Mouse (Mus musculus) right cerebral cortex, postnatal 36 days (tissue): ENCODE measurements around the gene Rorc.

Source experiments
- DNase-seq, 2 experiments: peaks; one replicate each; pipeline ENCODE4 v3.0.0; 2022; ENCODE audit warnings: low spot score in 2 of 2, mixed read lengths in 1 of 2

The Rorc gene

GRCm38 (mm10) chr3:94372641-94373040 is at the start of gene Rorc:
Gene Rorc, plus strand, starts transcription at chr3:94372794.
- DNase-seq = no peak

- no peak for DNase-seq
Observed at GRCm38 (mm10) chr3:94328681-94329080, 43.9 kb upstream of the Rorc start.

GRCm38 (mm10) chr3:94334442-94334841 is 38.2 kb upstream of the Rorc start:
- no peak for DNase-seq

GRCm38 (mm10) chr3:94338522-94338921 is 34.1 kb upstream of the Rorc start:
- no peak for DNase-seq

GRCm38 (mm10) chr3:94341959-94342422 is 30.6 kb upstream of the Rorc start, which contains the start of gene Them5:
Gene Them5, plus strand, starts transcription at chr3:94342099.
- no peak for DNase-seq

- no peak for DNase-seq
Observed at GRCm38 (mm10) chr3:94342552-94342951, 30.0 kb upstream of the Rorc start.

- DNase-seq = no peak
Observed at GRCm38 (mm10) chr3:94344182-94344581, 28.4 kb upstream of the Rorc start.

GRCm38 (mm10) chr3:94344897-94345296 is 27.7 kb upstream of the Rorc start:
- DNase-seq = no peak

GRCm38 (mm10) chr3:94348146-94348545 is 24.4 kb upstream of the Rorc start:
- no peak for DNase-seq

- peak in 1 of 2 experiments; percentile 24 for DNase-seq
Observed at GRCm38 (mm10) chr3:94360812-94361211, 11.8 kb upstream of the Rorc start.

GRCm38 (mm10) chr3:94362138-94362537 is 10.5 kb upstream of the Rorc start, which contains the start of gene C2cd4d:
Gene C2cd4d, plus strand, starts transcription at chr3:94362438.
- no peak for DNase-seq

- DNase-seq = peak in 1 of 2 experiments; percentile 12
Observed at GRCm38 (mm10) chr3:94363291-94364153, 9.1 kb upstream of the Rorc start.

GRCm38 (mm10) chr3:94364154-94364526 is 8.5 kb upstream of the Rorc start:
- no peak for DNase-seq

GRCm38 (mm10) chr3:94366761-94367160 is 5.8 kb upstream of the Rorc start:
- peak; percentile 42 to 55 for DNase-seq

- DNase-seq = no peak
Observed at GRCm38 (mm10) chr3:94367511-94367910, 5.1 kb upstream of the Rorc start.

GRCm38 (mm10) chr3:94368631-94369030 is 4.0 kb upstream of the Rorc start:
- no peak for DNase-seq

- no peak for DNase-seq
Observed at GRCm38 (mm10) chr3:94369709-94370108, 2.9 kb upstream of the Rorc start.

GRCm38 (mm10) chr3:94371637-94372036 is 957 bp upstream of the Rorc start:
- peak; percentile 15 to 20 for DNase-seq

- DNase-seq = no peak
Observed at GRCm38 (mm10) chr3:94372038-94372437, 556 bp upstream of the Rorc start.

GRCm38 (mm10) chr3:94373090-94373489 is 496 bp downstream of the Rorc start:
- DNase-seq = no peak

GRCm38 (mm10) chr3:94373597-94374011 is 1.0 kb downstream of the Rorc start:
- DNase-seq = no peak

GRCm38 (mm10) chr3:94374636-94375035 is 2.0 kb downstream of the Rorc start:
- no peak for DNase-seq

- no peak for DNase-seq
Observed at GRCm38 (mm10) chr3:94375146-94375545, 2.6 kb downstream of the Rorc start.
